Mouse (Mus musculus) intestine, embryonic 15.5 days (tissue): ENCODE data around the gene Slc31a2. TPM values are rescaled to one million over a fixed set of nuclear protein-coding genes. Genes with fewer than 3 reads are reported as not detected.

Experiments used
- ATAC-seq: fragments of 200-750 bp; cut with Nextera tagmentation; 2 replicates; pipeline ENCODE4 v1.8.0; 2017; ENCODE audit warnings: moderate TSS enrichment, moderate library complexity
- H3K27ac ChIP-seq: fragments of 300-500 bp; sonication (generic); 2 replicates; pipeline ENCODE4 v1.5.1; 2015; ENCODE audit warnings: mild to moderate bottlenecking, inconsistent platforms
- H3K27me3 ChIP-seq: fragments of 300-500 bp; sonication (generic); replicated peaks from 2 replicates; pipeline ENCODE4 v1.6.1; 2015; ENCODE audit warnings: inconsistent platforms
- H3K36me3 ChIP-seq: fragments of 300-500 bp; sonication (generic); 2 replicates; pipeline ENCODE4 v1.6.1; 2015; ENCODE audit warnings: inconsistent platforms
- H3K4me1 ChIP-seq: fragments of 300-500 bp; sonication (generic); replicated peaks from 2 replicates; pipeline ENCODE4 v1.6.1; 2015; ENCODE audit warnings: inconsistent platforms
- H3K4me2 ChIP-seq: fragments of 300-500 bp; sonication (generic); replicated peaks from 2 replicates; pipeline ENCODE4 v1.6.1; 2015; ENCODE audit warnings: mild to moderate bottlenecking, inconsistent platforms
- H3K4me3 ChIP-seq: fragments of 300-500 bp; sonication (generic); replicated peaks from 2 replicates; pipeline ENCODE4 v1.5.1; 2015; ENCODE audit warnings: inconsistent platforms
- H3K9ac ChIP-seq: fragments of 300-500 bp; sonication (generic); 2 replicates; pipeline ENCODE4 v1.6.1; 2015; ENCODE audit warnings: inconsistent platforms
- H3K9me3 ChIP-seq: fragments of 300-500 bp; sonication (generic); 2 replicates; pipeline ENCODE4 v1.6.1; 2016; ENCODE audit warnings: inconsistent platforms
- WGBS: fragments of 180-500 bp; shearing (Covaris S2); methylation state at CpG from one replicate; pipeline ENCODE4 v1.1.7; 2015; 5-methylcytosine and 5-hydroxymethylcytosine counted together
- polyA plus RNA-seq: library from polyadenylated mRNA; unstranded; fragments of >200 nt; fragmentation: Nextera tagmentation; extraction: Ambion mirVana; gene quantifications from 2 replicates; pipeline ENCODE4 v1.2.1, GENCODE M21; 2015

Gene Slc31a2
- polyA plus RNA-seq, 1 experiment from 2014 or later, result 17.0 TPM

- peak overlapping the region; percentile 77 for H3K4me3 ChIP-seq
- H3K4me2 ChIP-seq, result peak overlapping the region; percentile 83
- no peaks in the 10 kb centered on the region for H3K27me3 ChIP-seq
- ATAC-seq, result peak; percentile 93
- H3K9ac ChIP-seq, result peak overlapping the region; percentile 65
- H3K9me3 ChIP-seq, result no peaks in the 10 kb centered on the region
- H3K36me3 ChIP-seq, result no peaks in the 10 kb centered on the region
- H3K4me1 ChIP-seq, result peaks cover 7% of the 10 kb centered on the region
- WGBS, result under 1% methylated on average over 55 of the region's 55 CpGs
- peak overlapping the region; percentile 60 for H3K27ac ChIP-seq
Measured at GRCm38 (mm10) chr4:62286257-62286991, 24.1 kb downstream of the Slc31a2 start.

GRCm38 (mm10) chr4:62286992-62287900, 24.9 kb downstream of the Slc31a2 start:
- H3K27ac ChIP-seq, result peak overlapping the region; percentile 60
- no peaks in the 10 kb centered on the region for H3K9me3 ChIP-seq
- WGBS, result 12% methylated on average over 12 of the region's 12 CpGs
- peak overlapping the region; percentile 65 for H3K9ac ChIP-seq
- H3K27me3 ChIP-seq, result no peaks in the 10 kb centered on the region
- peaks cover 7% of the 10 kb centered on the region for H3K4me1 ChIP-seq
- no peaks in the 10 kb centered on the region for H3K36me3 ChIP-seq
- peak overlapping the region; percentile 77 for H3K4me3 ChIP-seq
- ATAC-seq, result peak; percentile 20
- H3K4me2 ChIP-seq, result peak overlapping the region; percentile 83

DNA sequence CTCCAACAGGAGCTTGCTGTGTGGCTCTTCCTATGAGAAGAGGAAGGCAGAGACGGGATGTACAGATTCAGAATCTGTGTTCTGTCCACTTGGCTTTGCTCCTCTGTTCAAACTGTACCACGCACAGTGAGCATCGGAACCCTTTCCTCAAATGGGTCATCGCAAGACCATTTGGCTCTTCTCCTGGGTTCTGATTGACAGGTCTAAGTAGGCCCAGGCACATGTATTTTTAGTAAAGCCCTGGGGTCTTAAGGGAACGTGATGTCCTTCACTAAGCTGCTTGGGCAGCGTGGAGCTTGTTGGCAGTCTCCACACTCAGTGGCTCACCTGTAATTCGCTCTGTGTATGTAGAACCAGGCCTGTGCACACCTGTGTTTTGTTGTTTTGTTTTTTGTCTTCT, 26.9 kb downstream of the Slc31a2 start:
- H3K4me2 ChIP-seq, result no peak overlapping the region
- H3K9ac ChIP-seq, result no peak overlapping the region
- no peak overlapping the region for H3K4me3 ChIP-seq
- 95% methylated on average over 7 of the region's 7 CpGs for WGBS
- ATAC-seq, result no peak
- H3K4me1 ChIP-seq, result peaks cover 7% of the 10 kb centered on the region
- no peaks in the 10 kb centered on the region for H3K27me3 ChIP-seq
- H3K27ac ChIP-seq, result no peak overlapping the region
- H3K36me3 ChIP-seq, result no peaks in the 10 kb centered on the region
- no peaks in the 10 kb centered on the region for H3K9me3 ChIP-seq

GRCm38 (mm10) chr4:62290816-62291505, 28.6 kb downstream of the Slc31a2 start:
- H3K36me3 ChIP-seq, result no peaks in the 10 kb centered on the region
- 88% methylated on average over 9 of the region's 9 CpGs for WGBS
- no peak overlapping the region for H3K4me3 ChIP-seq
- no peak overlapping the region for H3K9ac ChIP-seq
- no peak overlapping the region for H3K4me2 ChIP-seq
- no peaks in the 10 kb centered on the region for H3K27me3 ChIP-seq
- ATAC-seq, result no peak
- no peaks in the 10 kb centered on the region for H3K9me3 ChIP-seq
- H3K27ac ChIP-seq, result no peak overlapping the region
- H3K4me1 ChIP-seq, result peaks cover 7% of the 10 kb centered on the region

DNA sequence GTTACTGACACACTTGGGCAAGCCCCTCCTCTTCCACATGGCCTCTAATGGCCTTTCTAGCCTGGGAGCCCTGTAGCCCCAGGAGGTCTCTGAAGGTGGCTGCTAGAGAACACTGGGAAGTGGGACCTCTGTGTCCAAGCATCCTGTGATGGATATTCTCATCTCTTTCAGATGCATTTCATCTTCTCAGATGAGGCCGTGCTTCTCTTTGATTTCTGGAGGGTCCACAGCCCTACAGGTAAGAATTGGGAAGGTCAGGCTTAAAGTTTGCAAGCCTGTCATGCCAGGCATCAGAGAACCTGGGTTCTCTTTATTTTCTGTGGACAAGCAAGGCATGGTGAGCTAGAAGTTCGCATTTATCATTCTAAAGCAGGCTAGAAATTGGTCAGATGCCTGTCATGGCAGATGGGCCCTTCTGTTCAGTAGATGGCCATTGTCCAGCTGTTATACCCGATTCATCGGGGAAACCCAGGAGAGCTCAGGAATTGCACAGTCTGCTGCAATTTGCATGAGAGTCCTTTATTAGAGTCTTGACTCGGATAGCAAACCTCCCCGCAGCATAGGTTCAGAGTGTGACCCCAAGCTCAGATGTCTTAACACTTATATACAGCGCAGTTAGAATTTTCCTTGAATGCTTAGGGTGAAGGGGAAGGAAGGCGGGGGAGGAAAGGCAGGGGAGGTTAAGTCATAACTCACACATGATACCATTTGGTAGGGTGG, 30.3 kb downstream of the Slc31a2 start:
- Histone ChIP-seq H3K36me3 (peaks cover 12% of the 10 kb centered on the region), H3K9me3 (no peaks in the 10 kb centered on the region), H3K27ac (no peak overlapping the region), H3K4me3 (no peak overlapping the region), H3K4me1 (peaks cover 3% of the 10 kb centered on the region; the same call in 1 of the 2 replicates), H3K9ac (no peak overlapping the region), H3K4me2 (no peak overlapping the region), H3K27me3 (no peaks in the 10 kb centered on the region)
- ATAC-seq, result no peak
- 69% methylated on average over 8 of the region's 8 CpGs for WGBS

GRCm38 (mm10) chr4:62293219-62293861, 31.0 kb downstream of the Slc31a2 start:
- H3K27ac ChIP-seq, result no peak overlapping the region
- no peaks in the 10 kb centered on the region for H3K4me1 ChIP-seq
- H3K36me3 ChIP-seq, result peaks cover 12% of the 10 kb centered on the region
- no peak overlapping the region for H3K4me3 ChIP-seq
- 57% methylated on average over 10 of the region's 10 CpGs for WGBS
- H3K9ac ChIP-seq, result no peak overlapping the region
- H3K4me2 ChIP-seq, result no peak overlapping the region
- no peaks in the 10 kb centered on the region for H3K9me3 ChIP-seq
- no peaks in the 10 kb centered on the region for H3K27me3 ChIP-seq
- no peak for ATAC-seq

DNA sequence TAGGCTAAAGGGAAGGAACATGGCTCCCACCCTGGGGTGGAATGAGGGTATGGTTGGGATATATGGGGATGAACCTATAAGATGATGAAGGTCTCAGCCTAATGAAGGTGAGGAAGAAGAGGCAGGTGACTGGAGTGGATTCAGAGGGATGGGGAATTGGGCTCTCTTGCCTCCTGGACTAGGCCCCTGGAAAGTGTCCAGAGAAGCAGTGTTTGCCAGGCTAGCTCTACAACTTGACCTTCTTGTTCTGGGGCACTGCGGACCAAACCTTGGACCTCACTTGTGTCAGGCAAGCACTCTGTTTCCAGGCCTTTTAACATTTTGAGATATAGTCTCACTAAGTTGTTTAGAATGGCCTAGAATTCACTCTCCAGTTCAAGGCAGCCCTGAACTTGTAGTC, 32.4 kb downstream of the Slc31a2 start:
- no peak for ATAC-seq
- peaks cover 23% of the 10 kb centered on the region for H3K36me3 ChIP-seq
- no peak overlapping the region for H3K27ac ChIP-seq
- no peaks in the 10 kb centered on the region for H3K9me3 ChIP-seq
- 100% methylated on average over 1 of the region's 1 CpGs for WGBS
- no peaks in the 10 kb centered on the region for H3K27me3 ChIP-seq
- no peak overlapping the region for H3K4me3 ChIP-seq
- no peak overlapping the region for H3K4me2 ChIP-seq
- no peaks in the 10 kb centered on the region for H3K4me1 ChIP-seq
- H3K9ac ChIP-seq, result no peak overlapping the region

- ATAC-seq, result no peak
- no peak overlapping the region for H3K4me2 ChIP-seq
- H3K4me3 ChIP-seq, result no peak overlapping the region
- no peaks in the 10 kb centered on the region for H3K27me3 ChIP-seq
- no peak overlapping the region for H3K9ac ChIP-seq
- no peaks in the 10 kb centered on the region for H3K9me3 ChIP-seq
- peaks cover 28% of the 10 kb centered on the region for H3K36me3 ChIP-seq
- WGBS, result 81% methylated on average over 3 of the region's 3 CpGs
- H3K27ac ChIP-seq, result no peak overlapping the region
- H3K4me1 ChIP-seq, result no peaks in the 10 kb centered on the region
Measured at GRCm38 (mm10) chr4:62297280-62298130, 35.1 kb downstream of the Slc31a2 start.

- Histone ChIP-seq H3K9ac (no peak overlapping the region), H3K4me2 (no peak overlapping the region), H3K4me3 (no peak overlapping the region), H3K27ac (no peak overlapping the region), H3K27me3 (no peaks in the 10 kb centered on the region), H3K4me1 (no peaks in the 10 kb centered on the region), H3K36me3 (peaks cover 31% of the 10 kb centered on the region), H3K9me3 (no peaks in the 10 kb centered on the region)
- WGBS, result 81% methylated on average over 2 of the region's 2 CpGs
- no peak for ATAC-seq
Measured at GRCm38 (mm10) chr4:62300001-62300400, 37.6 kb downstream of the Slc31a2 start.

GRCm38 (mm10) chr4:62302795-62303194, 40.4 kb downstream of the Slc31a2 start:
- ATAC-seq, result no peak
- Histone ChIP-seq H3K9ac (no peak overlapping the region), H3K4me1 (no peaks in the 10 kb centered on the region), H3K4me3 (no peak overlapping the region), H3K27ac (no peak overlapping the region), H3K4me2 (no peak overlapping the region), H3K36me3 (peaks cover 19% of the 10 kb centered on the region; the same call in 1 of the 2 replicates), H3K9me3 (no peaks in the 10 kb centered on the region), H3K27me3 (no peaks in the 10 kb centered on the region)
- WGBS, result 43% methylated on average over 2 of the region's 2 CpGs

DNA sequence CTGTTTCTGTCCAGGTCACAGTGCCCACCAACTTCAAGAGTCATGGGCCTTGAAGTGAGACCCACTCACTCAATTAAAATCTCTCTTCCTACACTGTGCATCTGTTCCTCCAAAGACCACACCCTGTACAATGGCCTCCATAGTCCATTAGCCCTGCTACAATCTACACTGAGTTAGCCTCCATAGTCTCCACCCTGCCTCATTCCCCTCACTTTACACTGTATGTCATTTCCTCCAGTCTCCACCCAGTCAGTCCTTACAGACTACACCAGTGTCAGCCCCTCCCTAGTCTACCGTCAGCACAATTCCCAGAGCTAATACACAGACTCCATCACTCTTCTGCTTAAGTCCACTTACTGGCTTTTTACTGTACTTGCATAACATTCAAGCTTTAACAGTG, 40.9 kb downstream of the Slc31a2 start:
- H3K9me3 ChIP-seq, result no peaks in the 10 kb centered on the region
- H3K27ac ChIP-seq, result no peak overlapping the region
- WGBS, result 68% methylated on average over 1 of the region's 1 CpGs
- H3K36me3 ChIP-seq, result peaks cover 19% of the 10 kb centered on the region; the same call in 1 of the 2 replicates
- H3K4me1 ChIP-seq, result no peaks in the 10 kb centered on the region
- H3K9ac ChIP-seq, result no peak overlapping the region
- H3K27me3 ChIP-seq, result no peaks in the 10 kb centered on the region
- H3K4me3 ChIP-seq, result no peak overlapping the region
- 0 out of 2 replicates have a peak, but pooled peaks have one; percentile 23 for ATAC-seq
- H3K4me2 ChIP-seq, result no peak overlapping the region
